Mouse (Mus musculus) CD4-positive, CD25-positive, alpha-beta regulatory T cell, adult 9 weeks (primary cell): ENCODE results near the gene Npas4. TPM values are rescaled to one million over a fixed set of nuclear protein-coding genes. Genes with fewer than 3 reads are reported as not detected.

Experiments
- polyA plus RNA-seq: library from polyadenylated mRNA; unstranded; fragments of 100-300 nt; shearing (Covaris generic); gene quantifications from one replicate; pipeline ENCODE4 v1.2.1, GENCODE M21; 2017

The Npas4 gene
- polyA plus RNA-seq = 1.1 TPM

DNA sequence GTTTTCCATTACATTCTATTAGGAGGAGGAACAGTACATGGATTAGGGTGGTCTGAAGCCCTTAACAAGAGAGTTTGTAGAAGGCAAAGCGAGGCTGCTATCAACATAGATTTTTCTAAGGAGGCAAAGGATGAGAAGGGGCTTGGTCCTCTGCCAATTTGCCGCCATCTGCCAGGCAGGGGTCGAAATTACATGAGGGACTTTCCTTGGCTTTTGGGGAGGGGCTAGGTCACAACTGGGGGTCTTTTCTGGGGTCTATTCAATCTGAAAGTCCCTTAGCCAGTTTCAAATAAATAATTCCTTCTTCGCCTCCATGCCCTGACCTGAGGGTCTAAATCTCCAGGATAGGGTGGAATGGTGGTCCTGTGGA is at the start of gene Npas4:
Npas4 (minus strand) TSS at position 61 of the 370 bp plus-strand sequence.

GRCm38 (mm10) chr19:5038709-5039156 is 48.6 kb upstream of the Npas4 start, which contains the start of the genes B4gat1 and AC124502.3:
TSS of gene B4gat1 (plus strand) at chr19:5038826.
TSS of gene AC124502.3 (plus strand) at chr19:5038891.

DNA sequence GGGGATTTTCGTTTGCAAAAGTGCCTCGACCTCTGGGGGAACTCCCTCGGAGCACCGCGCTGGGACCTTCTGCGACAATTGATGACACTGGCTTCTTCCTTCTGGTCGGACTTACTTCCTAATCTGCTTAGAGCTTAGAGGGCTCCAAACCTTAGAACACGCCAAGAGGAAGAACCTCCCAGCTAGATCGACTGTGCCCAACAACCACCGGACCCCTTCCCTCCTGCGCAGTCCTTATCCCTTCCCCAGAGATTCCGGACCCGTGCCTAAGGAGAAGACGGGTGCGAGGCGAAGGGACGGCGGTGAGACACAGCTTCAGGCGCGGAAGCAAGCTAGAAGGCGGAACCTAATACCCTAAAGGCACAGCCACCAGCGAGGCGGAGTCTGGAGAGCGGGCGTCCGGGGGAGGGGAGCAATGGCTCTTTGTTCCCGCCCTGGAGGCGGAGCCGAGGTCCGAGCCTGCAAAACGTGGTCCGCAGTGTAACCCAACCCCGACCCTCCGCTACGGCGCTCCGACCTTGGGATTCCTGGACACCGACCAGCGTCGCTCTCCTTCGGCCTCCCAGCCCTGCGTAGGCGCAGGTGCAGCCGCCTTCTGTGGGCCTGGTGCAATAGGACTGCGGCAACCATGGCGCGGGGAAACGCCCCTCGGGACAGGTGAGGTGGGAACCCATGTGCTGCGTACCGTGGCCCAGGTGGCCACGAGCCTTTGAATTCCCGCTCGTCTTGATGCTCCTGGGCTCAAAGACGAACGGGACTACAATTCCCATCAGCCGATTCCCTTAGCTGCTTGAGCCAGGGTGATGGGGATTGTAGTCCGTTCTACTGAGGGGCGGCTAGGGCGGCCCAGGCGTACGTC is 33.7 kb upstream of the Npas4 start, which contains the start of gene Slc29a2:
Slc29a2 (plus strand) TSS at position 240 of the 859 bp plus-strand sequence.

GRCm38 (mm10) chr19:4961928-4962601 is 28.1 kb downstream of the Npas4 start, which contains the start of gene Mrpl11:
TSS of gene Mrpl11 (plus strand) at chr19:4962147.

DNA sequence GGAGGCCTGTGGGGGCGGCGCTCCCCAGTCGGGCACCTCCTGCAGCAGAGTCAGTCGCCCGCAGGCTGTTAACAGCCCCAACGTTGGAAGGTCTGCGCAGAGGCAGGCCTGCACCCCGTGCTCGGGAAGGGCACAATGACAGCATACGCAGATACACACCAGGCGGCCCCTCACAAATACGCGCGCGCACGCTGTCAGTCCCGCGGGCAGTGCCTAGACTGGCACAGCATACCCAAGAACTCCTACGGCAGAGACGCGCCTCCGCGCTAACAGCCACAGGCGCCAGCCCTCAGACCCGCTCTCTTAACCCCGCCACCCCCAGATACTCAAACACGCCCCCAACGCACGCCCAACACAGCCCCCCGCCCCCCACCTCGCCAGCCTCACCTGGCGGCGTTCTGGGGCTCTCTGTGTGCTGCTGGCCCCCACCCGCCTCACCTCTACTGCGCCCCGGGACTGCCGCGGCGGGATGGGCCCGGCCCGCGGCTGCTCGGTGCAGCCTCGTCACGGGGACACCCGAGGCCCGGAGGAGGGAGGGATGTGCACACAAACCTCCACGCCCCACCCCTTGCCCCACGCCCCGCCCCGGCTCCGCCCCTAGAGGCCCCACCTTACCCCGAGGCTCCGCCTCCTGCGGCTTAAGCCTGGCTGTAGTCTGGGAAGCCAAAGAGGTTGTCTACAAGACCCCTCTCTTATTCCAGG is 47.4 kb downstream of the Npas4 start, which contains the start of gene Peli3:
Peli3 (minus strand) TSS at position 577 of the 702 bp plus-strand sequence.

Other genes with a start within 250 kb of the Npas4 start
- 52.1 TPM for gene Rbm4b, start 233.8 kb downstream of the Npas4 start, polyA plus RNA-seq
- gene Rbm4, start 196.4 kb downstream of the Npas4 start, polyA plus RNA-seq = 58.4 TPM
- gene Gm21992, start 178.7 kb downstream of the Npas4 start, polyA plus RNA-seq = 28.0 TPM
- 67.0 TPM for gene Rbm14, start 178.7 kb downstream of the Npas4 start, polyA plus RNA-seq
- gene Ccs, start 151.0 kb downstream of the Npas4 start, polyA plus RNA-seq = 165 TPM
- gene Ccdc87, start 150.9 kb downstream of the Npas4 start, polyA plus RNA-seq = 0.09 TPM
- 4.7 TPM for gene Ctsf, start 135.2 kb downstream of the Npas4 start, polyA plus RNA-seq
- gene Actn3, start 112.4 kb downstream of the Npas4 start, polyA plus RNA-seq = 0.12 TPM
- gene Zdhhc24, start 111.6 kb downstream of the Npas4 start, polyA plus RNA-seq = 5.9 TPM
- gene Bbs1, start 83.7 kb downstream of the Npas4 start, polyA plus RNA-seq = 0.76 TPM
- gene Dpp3, start 62.0 kb downstream of the Npas4 start, polyA plus RNA-seq = 136 TPM
- gene Peli3, start 47.2 kb downstream of the Npas4 start, polyA plus RNA-seq = 0.53 TPM
- gene Mrpl11, start 28.2 kb downstream of the Npas4 start, polyA plus RNA-seq = 80.2 TPM
- gene Slc29a2, start 33.5 kb upstream of the Npas4 start, polyA plus RNA-seq = 2.7 TPM
- gene B4gat1, start 48.5 kb upstream of the Npas4 start, polyA plus RNA-seq = 17.2 TPM
- 1.9 TPM for gene AC124502.3, start 48.6 kb upstream of the Npas4 start, polyA plus RNA-seq
- 109 TPM for gene Brms1, start 51.0 kb upstream of the Npas4 start, polyA plus RNA-seq
- 0.30 TPM for gene Rin1, start 60.2 kb upstream of the Npas4 start, polyA plus RNA-seq
- not detected for gene Cd248, start 77.8 kb upstream of the Npas4 start, polyA plus RNA-seq
- gene Tmem151a, start 95.2 kb upstream of the Npas4 start, polyA plus RNA-seq = not detected
- 86.1 TPM for gene Yif1a, start 98.2 kb upstream of the Npas4 start, polyA plus RNA-seq
- gene Cnih2, start 108.2 kb upstream of the Npas4 start, polyA plus RNA-seq = 1.5 TPM
- 267 TPM for gene Rab1b, start 116.8 kb upstream of the Npas4 start, polyA plus RNA-seq
- 5.4 TPM for gene Klc2, start 128.2 kb upstream of the Npas4 start, polyA plus RNA-seq